Mouse (Mus musculus) liver, embryonic 12.5 days (tissue): ENCODE results near the gene B2m. TPM values are rescaled to one million over a fixed set of nuclear protein-coding genes. Genes with fewer than 3 reads are reported as not detected.

Experiments
- ATAC-seq: fragments of 200-750 bp; cut with Nextera tagmentation; 2 replicates; pipeline ENCODE4 v1.8.0; 2017; ENCODE audit warnings: moderate number of reproducible peaks, mild to moderate bottlenecking, moderate library complexity
- H3K27ac ChIP-seq: fragments of 300-500 bp; sonication (generic); 2 replicates; pipeline ENCODE4 v1.5.1; 2016; ENCODE audit warnings: mild to moderate bottlenecking
- H3K27me3 ChIP-seq: fragments of 300-500 bp; sonication (generic); replicated peaks from 2 replicates; pipeline ENCODE4 v1.6.1; 2016; ENCODE audit warnings: mild to moderate bottlenecking, moderate library complexity
- H3K36me3 ChIP-seq: fragments of 300-500 bp; sonication (generic); 2 replicates; pipeline ENCODE4 v1.6.1; 2016; ENCODE audit warnings: mild to moderate bottlenecking, moderate library complexity
- H3K4me1 ChIP-seq: fragments of 300-500 bp; sonication (generic); 2 replicates; pipeline ENCODE4 v1.6.1; 2016
- H3K4me2 ChIP-seq: fragments of 300-500 bp; sonication (generic); 2 replicates; pipeline ENCODE4 v1.6.1; 2016; ENCODE audit warnings: mild to moderate bottlenecking, moderate library complexity
- H3K4me3 ChIP-seq: fragments of 300-500 bp; sonication (generic); 2 replicates; pipeline ENCODE4 v1.5.1; 2016; ENCODE audit warnings: mild to moderate bottlenecking, moderate library complexity
- H3K9ac ChIP-seq: fragments of 300-500 bp; sonication (generic); 2 replicates; pipeline ENCODE4 v1.6.1; 2016; ENCODE audit warnings: mild to moderate bottlenecking, moderate library complexity
- H3K9me3 ChIP-seq: fragments of 300-500 bp; sonication (generic); replicated peaks from 2 replicates; pipeline ENCODE4 v1.6.1; 2016; ENCODE audit warnings: mild to moderate bottlenecking, moderate library complexity
- WGBS: fragments of 180-500 bp; shearing (Covaris S2); methylation state at CpG from one replicate; pipeline ENCODE4 v1.1.7; 2016; ENCODE audit not compliant: insufficient replicate concordance; 5-methylcytosine and 5-hydroxymethylcytosine counted together
- polyA plus RNA-seq: library from polyadenylated mRNA; unstranded; fragments of >200 nt; fragmentation: Nextera tagmentation; extraction: Ambion mirVana; gene quantifications from 2 replicates; pipeline ENCODE4 v1.2.1, GENCODE M21; 2016

B2m gene
- polyA plus RNA-seq, 1 experiment from 2014 or later: 281 TPM

DNA sequence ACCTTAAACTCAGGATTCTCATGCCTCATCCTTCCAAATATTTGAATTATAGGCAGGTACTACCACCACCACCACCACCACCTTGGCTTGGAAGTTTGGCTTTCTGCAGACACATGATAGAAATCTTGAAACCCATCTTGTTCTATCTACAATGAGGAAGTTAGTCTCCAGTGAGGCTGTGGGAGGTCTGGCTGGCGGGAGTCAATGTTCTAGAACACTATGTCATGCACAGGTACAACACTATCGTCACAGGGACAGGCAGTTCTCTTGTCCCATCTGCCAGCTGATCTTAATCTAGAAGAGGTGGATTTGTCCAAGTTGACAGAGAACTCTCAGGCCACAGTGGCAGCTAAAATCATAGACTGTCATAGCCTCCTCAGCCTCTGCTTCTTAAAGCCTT lies 14.9 kb upstream of the B2m start:
- Histone ChIP-seq H3K4me1 (peaks cover 20% of the 10 kb centered on the region), H3K27me3 (peaks cover 7% of the 10 kb centered on the region), H3K4me2 (no peak overlapping the region), H3K9ac (no peak overlapping the region), H3K9me3 (no peaks in the 10 kb centered on the region), H3K4me3 (no peak overlapping the region), H3K27ac (no peak overlapping the region), H3K36me3 (no peaks in the 10 kb centered on the region)
- WGBS: 45% methylated on average over 2 of the region's 2 CpGs
- ATAC-seq: no peak

- Histone ChIP-seq H3K4me1 (peaks cover 31% of the 10 kb centered on the region), H3K27ac (peak overlapping the region; percentile 73), H3K36me3 (no peaks in the 10 kb centered on the region), H3K9ac (peak overlapping the region; percentile 28; the same call in 1 of the 2 replicates), H3K4me3 (no peak overlapping the region), H3K27me3 (no peaks in the 10 kb centered on the region), H3K4me2 (peak overlapping the region; percentile 49), H3K9me3 (no peaks in the 10 kb centered on the region)
- ATAC-seq: peak; percentile 97
- 28% methylated on average over 5 of the region's 5 CpGs for WGBS
Observed at GRCm38 (mm10) chr2:122137839-122138465, 9.5 kb upstream of the B2m start.

GRCm38 (mm10) chr2:122140815-122141214 lies 6.7 kb upstream of the B2m start:
- Histone ChIP-seq H3K4me2 (no peak overlapping the region), H3K36me3 (no peaks in the 10 kb centered on the region), H3K9ac (no peak overlapping the region), H3K4me3 (no peak overlapping the region), H3K27ac (peak overlapping the region; percentile 67), H3K4me1 (peaks cover 24% of the 10 kb centered on the region), H3K9me3 (no peaks in the 10 kb centered on the region), H3K27me3 (no peaks in the 10 kb centered on the region)
- 61% methylated on average over 2 of the region's 2 CpGs for WGBS
- no peak for ATAC-seq

GRCm38 (mm10) chr2:122141332-122141967 lies 6.0 kb upstream of the B2m start:
- Histone ChIP-seq H3K4me2 (no peak overlapping the region), H3K27ac (peak overlapping the region; percentile 67), H3K4me1 (peaks cover 24% of the 10 kb centered on the region), H3K4me3 (no peak overlapping the region), H3K9me3 (no peaks in the 10 kb centered on the region), H3K9ac (no peak overlapping the region), H3K36me3 (no peaks in the 10 kb centered on the region), H3K27me3 (no peaks in the 10 kb centered on the region)
- no peak for ATAC-seq
- 57% methylated on average over 5 of the region's 5 CpGs for WGBS

- no peak for ATAC-seq
- Histone ChIP-seq H3K4me2 (no peak overlapping the region), H3K9me3 (no peaks in the 10 kb centered on the region)
Observed at GRCm38 (mm10) chr2:122143111-122143510, 4.4 kb upstream of the B2m start.

GRCm38 (mm10) chr2:122145756-122146155 lies 1.7 kb upstream of the B2m start:
- no peak overlapping the region for H3K4me3 ChIP-seq
- no peak for ATAC-seq
- H3K27me3 ChIP-seq: no peaks in the 10 kb centered on the region
- WGBS: 58% methylated on average over 4 of the region's 4 CpGs
- peaks cover 4% of the 10 kb centered on the region; the same call in 1 of the 2 replicates for H3K36me3 ChIP-seq
- no peak overlapping the region for H3K4me2 ChIP-seq
- no peaks in the 10 kb centered on the region for H3K9me3 ChIP-seq
- H3K9ac ChIP-seq: no peak overlapping the region
- peaks cover 35% of the 10 kb centered on the region for H3K4me1 ChIP-seq
- H3K27ac ChIP-seq: no peak overlapping the region

More at GRCm38 (mm10) chr2:122143111-122143510, 4.4 kb upstream of the B2m start:
- Histone ChIP-seq H3K36me3 (no peaks in the 10 kb centered on the region), H3K4me3 (no peak overlapping the region), H3K27me3 (no peaks in the 10 kb centered on the region), H3K27ac (no peak overlapping the region), H3K9ac (no peak overlapping the region), H3K4me1 (peaks cover 24% of the 10 kb centered on the region)
- 64% methylated on average over 3 of the region's 3 CpGs for WGBS

DNA sequence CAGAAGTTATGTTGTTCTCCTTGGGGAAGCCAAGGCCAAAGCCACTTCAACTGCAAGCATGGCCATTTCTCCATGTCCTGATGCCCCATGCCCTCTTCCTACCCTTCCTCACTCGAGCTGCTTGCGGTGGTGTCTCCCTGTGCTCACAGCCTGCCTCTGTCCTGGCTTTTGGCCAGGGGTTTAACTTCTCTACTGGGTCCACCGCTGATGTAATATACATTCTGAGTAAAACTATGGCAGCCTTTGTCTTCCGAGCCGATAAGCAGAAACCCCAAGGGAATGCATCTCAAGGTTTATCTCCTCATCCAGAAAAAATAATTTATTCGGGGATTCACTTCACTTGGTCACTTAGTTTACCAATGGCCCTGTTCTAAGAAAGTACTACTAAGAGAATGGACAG lies 799 bp upstream of the B2m start:
- no peaks in the 10 kb centered on the region for H3K9me3 ChIP-seq
- peak overlapping the region; percentile 80 for H3K27ac ChIP-seq
- 78% methylated on average over 6 of the region's 6 CpGs for WGBS
- peaks cover 13% of the 10 kb centered on the region for H3K36me3 ChIP-seq
- H3K4me1 ChIP-seq: peaks cover 40% of the 10 kb centered on the region
- H3K9ac ChIP-seq: peak overlapping the region; percentile 80; the same call in 1 of the 2 replicates
- H3K4me2 ChIP-seq: peak overlapping the region; percentile 90
- H3K4me3 ChIP-seq: peak overlapping the region; percentile 70; the same call in 1 of the 2 replicates
- H3K27me3 ChIP-seq: no peaks in the 10 kb centered on the region
- no peak for ATAC-seq

DNA sequence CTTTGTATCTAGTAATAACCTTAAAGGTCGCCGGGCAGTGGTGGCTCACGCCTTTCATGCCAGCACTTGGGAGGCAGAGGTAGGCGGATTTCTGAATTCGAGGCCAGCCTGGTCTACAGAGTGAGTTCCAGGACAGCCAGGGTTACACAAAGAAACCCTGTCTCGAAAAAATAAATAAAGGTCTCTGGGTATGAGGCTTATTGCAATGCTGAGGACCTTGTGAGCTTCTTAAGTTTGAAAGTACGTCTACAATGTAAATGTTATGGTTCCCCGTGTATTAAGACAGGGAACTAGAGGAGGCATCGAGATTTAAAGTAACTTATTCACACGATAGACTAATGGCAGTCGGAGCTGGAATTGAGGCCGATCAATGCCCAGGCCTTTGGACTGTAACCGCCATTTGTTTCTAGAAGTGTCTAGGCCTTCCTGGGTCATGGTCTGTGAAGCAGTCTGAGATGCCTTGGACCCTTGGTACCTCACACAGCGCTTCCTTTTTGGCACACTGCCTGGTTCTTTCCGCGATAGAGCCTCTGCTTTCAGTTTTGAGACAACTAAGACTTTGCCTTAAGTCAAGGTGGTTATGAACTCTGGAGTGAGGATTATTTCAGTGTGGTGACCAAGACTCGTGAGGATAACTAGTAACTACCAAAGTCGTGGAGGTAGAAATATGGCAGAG lies 894 bp downstream of the B2m start:
- WGBS: 14% methylated on average over 18 of the region's 18 CpGs
- H3K9me3 ChIP-seq: no peaks in the 10 kb centered on the region
- peak; percentile 31 for ATAC-seq
- peaks cover 40% of the 10 kb centered on the region for H3K4me1 ChIP-seq
- peak overlapping the region; percentile 80 for H3K9ac ChIP-seq
- peak overlapping the region; percentile 80 for H3K27ac ChIP-seq
- H3K4me2 ChIP-seq: peak overlapping the region; percentile 90
- H3K36me3 ChIP-seq: peaks cover 27% of the 10 kb centered on the region
- peak overlapping the region; percentile 70 for H3K4me3 ChIP-seq
- H3K27me3 ChIP-seq: no peaks in the 10 kb centered on the region

GRCm38 (mm10) chr2:122149316-122149715 lies 1.8 kb downstream of the B2m start:
- H3K4me1 ChIP-seq: peaks cover 40% of the 10 kb centered on the region

DNA sequence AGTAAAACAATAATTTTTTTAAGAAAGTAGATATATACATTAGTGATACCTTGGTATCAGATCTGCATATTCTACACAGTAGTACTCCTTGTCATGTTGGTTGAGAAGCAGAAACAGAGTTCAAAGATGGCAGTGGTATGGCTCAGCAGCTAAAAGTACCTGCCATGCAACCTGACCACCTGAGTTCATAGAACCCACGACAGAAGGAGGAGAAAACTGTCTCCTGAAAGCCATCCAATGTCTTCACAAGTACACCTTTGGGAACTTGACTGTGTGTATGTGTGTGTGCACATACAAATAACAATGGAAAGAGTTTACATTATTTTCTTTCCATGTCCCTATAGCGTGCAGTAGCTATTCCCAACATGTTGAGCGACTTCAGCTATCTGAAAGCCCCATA lies 2.2 kb downstream of the B2m start:
- ATAC-seq: no peak
- Histone ChIP-seq H3K4me2 (peak overlapping the region; percentile 90), H3K4me3 (no peak overlapping the region), H3K9me3 (no peaks in the 10 kb centered on the region), H3K27ac (no peak overlapping the region), H3K36me3 (peaks cover 36% of the 10 kb centered on the region), H3K4me1 (peaks cover 40% of the 10 kb centered on the region), H3K9ac (no peak overlapping the region), H3K27me3 (no peaks in the 10 kb centered on the region)
- 78% methylated on average over 3 of the region's 3 CpGs for WGBS

More at GRCm38 (mm10) chr2:122149316-122149715, 1.8 kb downstream of the B2m start:
- no peak for ATAC-seq
- Histone ChIP-seq H3K27ac (no peak overlapping the region), H3K27me3 (no peaks in the 10 kb centered on the region), H3K36me3 (peaks cover 32% of the 10 kb centered on the region), H3K9me3 (no peaks in the 10 kb centered on the region), H3K4me3 (peak overlapping the region; percentile 70), H3K4me2 (peak overlapping the region; percentile 90), H3K9ac (no peak overlapping the region)
- 70% methylated on average over 6 of the region's 6 CpGs for WGBS

DNA sequence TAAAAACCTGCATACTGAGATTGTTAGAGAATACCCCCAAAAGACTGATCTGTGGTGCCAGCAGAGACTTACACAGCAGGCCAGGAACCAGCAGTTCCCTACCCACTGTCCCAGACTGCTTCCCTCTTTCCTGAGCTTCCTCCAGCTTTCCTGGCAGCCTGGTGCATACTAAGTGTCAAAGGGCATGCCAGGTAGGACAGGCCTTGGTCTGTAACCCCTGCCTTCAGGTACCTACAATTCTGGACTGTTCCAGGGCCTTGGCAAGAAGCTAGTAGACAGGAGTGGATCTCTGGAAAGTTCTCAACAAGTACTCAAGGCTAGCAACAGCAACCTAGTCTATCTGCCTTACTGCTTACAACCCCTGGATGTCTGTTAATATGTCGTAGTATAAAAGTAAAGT lies 3.7 kb downstream of the B2m start:
- 77% methylated on average over 1 of the region's 1 CpGs for WGBS
- H3K4me2 ChIP-seq: no peak overlapping the region
- no peak overlapping the region for H3K4me3 ChIP-seq
- no peak overlapping the region for H3K9ac ChIP-seq
- H3K36me3 ChIP-seq: peaks cover 39% of the 10 kb centered on the region
- no peak overlapping the region for H3K27ac ChIP-seq
- no peaks in the 10 kb centered on the region for H3K27me3 ChIP-seq
- ATAC-seq: no peak
- H3K4me1 ChIP-seq: peaks cover 46% of the 10 kb centered on the region
- H3K9me3 ChIP-seq: no peaks in the 10 kb centered on the region

GRCm38 (mm10) chr2:122152850-122153249 lies 5.4 kb downstream of the B2m start:
- H3K4me3 ChIP-seq: no peak overlapping the region
- no peak for ATAC-seq
- H3K4me1 ChIP-seq: peaks cover 37% of the 10 kb centered on the region
- WGBS: 65% methylated on average over 3 of the region's 3 CpGs
- H3K36me3 ChIP-seq: peaks cover 39% of the 10 kb centered on the region
- H3K9ac ChIP-seq: no peak overlapping the region
- H3K9me3 ChIP-seq: no peaks in the 10 kb centered on the region
- H3K27ac ChIP-seq: no peak overlapping the region
- no peak overlapping the region for H3K4me2 ChIP-seq
- no peaks in the 10 kb centered on the region for H3K27me3 ChIP-seq
